Mouse (Mus musculus): ENCODE data around the gene Cers6. TPM values are rescaled to one million over a fixed set of nuclear protein-coding genes. Genes with fewer than 3 reads are reported as not detected.

Gene Cers6
- polyA plus RNA-seq, 1 experiment from 2014 or later, result 36.8 TPM

DNA sequence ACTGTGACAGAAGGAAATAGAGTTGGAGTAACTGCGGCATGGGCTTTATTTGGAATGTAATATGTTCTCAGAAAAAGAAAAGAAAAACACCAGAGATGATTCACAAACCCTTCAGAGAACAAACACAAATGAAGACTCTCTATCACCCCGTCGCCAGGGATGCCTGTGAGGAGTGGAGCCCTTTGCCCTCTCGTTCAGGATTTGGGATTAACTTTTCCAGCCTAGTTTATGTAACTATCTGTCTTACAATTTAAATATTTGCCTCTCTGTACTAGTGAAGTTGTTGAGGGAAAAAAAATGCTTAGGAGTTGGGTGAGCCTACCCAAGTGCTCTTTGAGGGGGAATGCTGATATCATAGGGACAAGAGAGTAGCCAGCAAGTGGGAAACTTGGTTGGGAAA, 71.4 kb downstream of the Cers6 start:
- H3K27ac ChIP-seq, result no peak overlapping the region
- 46% methylated on average over 4 of the region's 4 CpGs for WGBS

DNA sequence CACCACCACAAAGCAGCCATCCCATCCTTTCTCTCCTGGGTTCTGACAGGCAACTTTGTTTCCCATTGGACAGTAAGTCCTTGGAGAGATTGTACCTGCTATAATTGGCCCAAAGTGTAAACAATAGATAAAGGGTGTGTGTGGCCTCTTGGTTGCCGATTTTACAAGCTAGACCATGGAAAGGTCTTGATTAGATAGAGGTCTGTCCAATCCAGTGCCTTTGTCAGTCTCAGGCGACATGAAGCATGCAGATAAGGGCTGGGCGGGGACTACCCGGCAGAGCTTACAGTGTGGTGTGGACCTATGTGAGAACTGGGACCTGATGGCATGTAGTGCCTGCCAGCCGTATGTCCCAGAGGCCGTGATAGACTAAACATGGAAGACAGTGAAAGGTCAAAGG, 73.4 kb downstream of the Cers6 start:
- no peak for ATAC-seq (replicated peaks; ENCODE audit: low FRiP score)
- 89% methylated on average over 6 of the region's 6 CpGs for WGBS
- no peaks in the 10 kb centered on the region for H3K4me1 ChIP-seq
- no peak overlapping the region for H3K9ac ChIP-seq
- no peak overlapping the region for H3K4me2 ChIP-seq
- no peak overlapping the region for H3K27ac ChIP-seq
- H3K36me3 ChIP-seq, result peaks cover 17% of the 10 kb centered on the region
- H3K27me3 ChIP-seq, result no peaks in the 10 kb centered on the region
- no peaks in the 10 kb centered on the region for H3K9me3 ChIP-seq (replicated peaks)
- H3K4me3 ChIP-seq (replicated peaks), result no peak overlapping the region

More for the DNA sequence above, 71.4 kb downstream of the Cers6 start:
- ATAC-seq (replicated peaks; ENCODE audit: low FRiP score), result no peak
- Histone ChIP-seq H3K36me3 (peaks cover 13% of the 10 kb centered on the region), H3K9ac (no peak overlapping the region), H3K4me1 (no peaks in the 10 kb centered on the region), H3K4me3 (replicated peaks) (no peak overlapping the region), H3K9me3 (replicated peaks) (no peaks in the 10 kb centered on the region), H3K27me3 (no peaks in the 10 kb centered on the region), H3K4me2 (no peak overlapping the region)

DNA sequence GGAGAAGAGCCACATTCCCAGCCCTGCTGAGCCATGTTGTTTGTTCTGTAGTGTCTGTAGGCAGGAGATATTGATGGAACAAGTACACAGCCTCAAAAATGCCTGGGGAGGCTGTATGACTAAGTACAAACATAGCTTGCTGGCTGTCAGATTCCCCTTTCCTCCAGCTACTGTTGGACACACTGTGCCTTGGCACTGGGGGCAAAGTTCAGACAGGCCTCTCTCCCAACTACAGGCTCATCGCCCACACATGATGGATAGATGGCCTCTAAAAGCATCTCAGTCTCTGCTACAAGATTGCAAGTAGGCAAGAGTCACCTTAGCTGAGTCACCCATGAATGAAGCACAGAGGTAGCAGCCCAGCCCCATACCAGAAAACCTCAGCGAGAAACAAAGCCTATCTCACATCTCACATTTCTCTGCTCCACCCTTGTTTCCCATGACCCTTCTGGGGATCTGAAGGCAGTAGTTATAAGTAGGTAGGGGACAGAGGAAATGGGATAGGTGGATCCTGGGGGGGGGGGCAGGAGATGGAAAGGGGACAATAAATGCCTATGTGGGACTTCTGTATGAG, 74.6 kb downstream of the Cers6 start:
- Histone ChIP-seq H3K27ac (no peak overlapping the region), H3K4me1 (no peaks in the 10 kb centered on the region), H3K36me3 (peaks cover 17% of the 10 kb centered on the region), H3K9me3 (replicated peaks) (no peaks in the 10 kb centered on the region), H3K9ac (no peak overlapping the region), H3K4me3 (replicated peaks) (no peak overlapping the region), H3K4me2 (no peak overlapping the region), H3K27me3 (no peaks in the 10 kb centered on the region)
- 69% methylated on average over 2 of the region's 2 CpGs for WGBS
- no peak; the same call in 1 of the 2 replicates for ATAC-seq (replicated peaks; ENCODE audit: low FRiP score)

DNA sequence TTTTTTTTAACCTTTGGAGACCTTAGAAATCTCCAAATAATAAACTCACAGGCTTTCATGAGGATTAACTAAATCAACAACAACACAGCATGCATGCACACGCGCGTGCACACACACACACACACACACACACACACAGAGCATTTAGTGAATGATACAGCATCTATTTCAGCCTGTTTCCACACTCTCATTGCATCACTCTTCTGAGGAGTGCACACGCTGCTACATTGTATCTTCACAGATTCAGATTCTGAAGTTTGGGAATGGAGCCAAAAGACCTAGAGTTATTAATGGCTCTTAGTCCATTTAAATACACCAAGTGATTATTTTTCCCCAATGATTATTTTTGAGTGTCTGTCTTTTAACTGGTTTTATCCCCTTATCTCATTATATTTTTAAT, 75.5 kb downstream of the Cers6 start:
- Histone ChIP-seq H3K4me2 (no peak overlapping the region), H3K4me3 (replicated peaks) (no peak overlapping the region), H3K27ac (no peak overlapping the region), H3K9ac (no peak overlapping the region), H3K9me3 (replicated peaks) (0 out of 2 replicates have a peak, but pooled peaks cover 2% of the 10 kb centered on the region), H3K4me1 (no peaks in the 10 kb centered on the region), H3K27me3 (no peaks in the 10 kb centered on the region), H3K36me3 (peaks cover 17% of the 10 kb centered on the region)
- no peak for ATAC-seq (replicated peaks; ENCODE audit: low FRiP score)
- WGBS, result 93% methylated on average over 4 of the region's 4 CpGs

DNA sequence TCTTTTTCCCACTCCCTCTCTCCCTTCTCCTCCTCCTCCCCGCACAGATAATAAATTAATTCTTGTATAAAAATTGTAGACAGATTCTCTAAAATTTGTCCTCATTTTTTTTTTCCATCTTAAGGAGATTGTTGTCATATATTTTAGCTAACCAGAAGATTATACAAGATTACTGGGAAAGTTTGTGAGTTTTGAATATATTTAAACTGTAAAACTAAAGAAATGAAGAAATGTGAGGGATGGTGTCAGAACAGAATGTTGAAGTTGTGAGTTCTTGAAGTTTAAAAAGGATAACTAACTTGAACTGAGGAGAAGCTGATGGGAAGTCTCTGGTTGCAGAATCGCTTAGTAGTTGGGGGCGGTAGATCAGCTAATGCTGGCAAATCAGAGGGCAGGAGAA, 76.6 kb downstream of the Cers6 start:
- Histone ChIP-seq H3K27me3 (no peaks in the 10 kb centered on the region), H3K4me2 (no peak overlapping the region), H3K36me3 (peaks cover 17% of the 10 kb centered on the region), H3K27ac (no peak overlapping the region), H3K9me3 (replicated peaks) (0 out of 2 replicates have a peak, but pooled peaks cover 2% of the 10 kb centered on the region), H3K4me3 (replicated peaks) (no peak overlapping the region), H3K4me1 (no peaks in the 10 kb centered on the region), H3K9ac (no peak overlapping the region)
- WGBS, result 96% methylated on average over 3 of the region's 3 CpGs
- no peak for ATAC-seq (replicated peaks; ENCODE audit: low FRiP score)

DNA sequence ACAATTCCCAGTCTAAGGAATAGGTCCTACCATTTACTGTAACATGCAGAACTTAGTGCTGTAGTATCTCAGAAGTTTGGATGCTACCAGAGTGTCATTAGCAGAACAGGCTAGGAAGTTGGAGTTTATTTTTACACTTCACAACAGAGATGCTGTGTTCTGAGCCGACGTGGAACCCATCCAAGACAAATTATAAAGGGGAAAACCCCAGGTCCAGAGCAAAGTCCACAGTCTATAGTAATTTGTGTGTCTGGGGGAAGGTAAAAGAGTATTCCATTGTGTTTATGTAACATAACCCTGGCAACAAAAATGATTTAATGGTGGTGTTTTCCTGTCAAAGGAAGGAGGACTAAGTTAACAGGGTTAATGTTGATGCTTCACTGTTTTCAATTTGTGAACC, 83.7 kb downstream of the Cers6 start:
- Histone ChIP-seq H3K36me3 (0 out of 2 replicates have a peak, but pooled peaks cover 4% of the 10 kb centered on the region), H3K4me2 (no peak overlapping the region), H3K4me1 (peaks cover 10% of the 10 kb centered on the region), H3K27me3 (no peaks in the 10 kb centered on the region), H3K9ac (no peak overlapping the region), H3K4me3 (replicated peaks) (no peak overlapping the region), H3K9me3 (replicated peaks) (0 out of 2 replicates have a peak, but pooled peaks cover 2% of the 10 kb centered on the region), H3K27ac (0 out of 2 replicates have a peak overlapping the region, but pooled peaks have one; percentile 41)
- peak; percentile 80 for ATAC-seq (replicated peaks; ENCODE audit: low FRiP score)
- 32% methylated on average over 2 of the region's 2 CpGs for WGBS

DNA sequence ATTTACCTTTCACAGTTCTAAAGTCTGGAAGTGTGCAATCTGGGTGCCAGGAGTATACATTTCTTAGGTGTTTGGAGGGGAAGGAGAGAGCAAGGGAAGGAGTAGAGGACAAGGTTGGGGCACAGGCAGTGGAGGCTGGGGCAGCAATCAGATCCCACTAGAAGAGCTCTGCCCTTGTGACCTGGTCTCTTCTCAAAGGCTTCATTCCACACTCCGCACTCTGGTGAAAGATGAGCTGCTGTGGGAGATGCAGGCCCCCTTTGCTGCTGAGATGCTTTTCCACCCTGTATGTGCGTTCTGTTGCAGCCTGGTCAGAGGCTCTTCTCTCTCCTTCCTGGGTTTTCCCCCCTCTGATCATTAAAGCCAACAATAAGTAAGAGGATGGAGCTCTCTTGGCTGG, 84.7 kb downstream of the Cers6 start:
- peak; percentile 67; the same call in 1 of the 2 replicates for ATAC-seq (replicated peaks; ENCODE audit: low FRiP score)
- Histone ChIP-seq H3K36me3 (0 out of 2 replicates have a peak, but pooled peaks cover 4% of the 10 kb centered on the region), H3K9me3 (replicated peaks) (0 out of 2 replicates have a peak, but pooled peaks cover 2% of the 10 kb centered on the region), H3K4me1 (peaks cover 10% of the 10 kb centered on the region), H3K9ac (no peak overlapping the region), H3K4me3 (replicated peaks) (no peak overlapping the region), H3K27me3 (no peaks in the 10 kb centered on the region), H3K4me2 (no peak overlapping the region), H3K27ac (peak overlapping the region; percentile 27; the same call in 1 of the 2 replicates)
- WGBS, result 43% methylated on average over 2 of the region's 2 CpGs

DNA sequence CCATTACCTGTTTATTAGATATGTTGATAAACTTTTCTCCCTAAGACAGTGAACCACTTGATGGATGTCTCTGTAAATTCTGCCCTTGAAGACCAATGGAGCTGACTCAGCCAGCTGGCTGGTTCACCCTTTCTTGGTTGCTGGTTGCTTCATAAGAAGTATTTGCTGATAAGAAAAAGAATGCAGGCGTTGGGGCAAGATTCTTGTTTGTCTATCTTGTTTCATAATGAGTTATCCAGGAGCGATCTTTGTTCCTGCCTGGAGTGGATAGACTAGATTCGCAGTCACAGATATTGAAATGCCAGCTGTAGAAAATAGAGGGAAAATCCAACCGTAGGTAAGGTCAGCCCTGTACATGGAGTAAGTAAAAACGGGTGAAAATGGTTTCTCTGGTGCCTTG, 85.6 kb downstream of the Cers6 start:
- WGBS, result 86% methylated on average over 5 of the region's 5 CpGs
- Histone ChIP-seq H3K4me3 (replicated peaks) (no peak overlapping the region), H3K9ac (no peak overlapping the region), H3K27ac (no peak overlapping the region), H3K4me1 (peaks cover 10% of the 10 kb centered on the region), H3K36me3 (0 out of 2 replicates have a peak, but pooled peaks cover 8% of the 10 kb centered on the region), H3K9me3 (replicated peaks) (no peaks in the 10 kb centered on the region), H3K27me3 (no peaks in the 10 kb centered on the region), H3K4me2 (no peak overlapping the region)
- ATAC-seq (replicated peaks; ENCODE audit: low FRiP score), result no peak

DNA sequence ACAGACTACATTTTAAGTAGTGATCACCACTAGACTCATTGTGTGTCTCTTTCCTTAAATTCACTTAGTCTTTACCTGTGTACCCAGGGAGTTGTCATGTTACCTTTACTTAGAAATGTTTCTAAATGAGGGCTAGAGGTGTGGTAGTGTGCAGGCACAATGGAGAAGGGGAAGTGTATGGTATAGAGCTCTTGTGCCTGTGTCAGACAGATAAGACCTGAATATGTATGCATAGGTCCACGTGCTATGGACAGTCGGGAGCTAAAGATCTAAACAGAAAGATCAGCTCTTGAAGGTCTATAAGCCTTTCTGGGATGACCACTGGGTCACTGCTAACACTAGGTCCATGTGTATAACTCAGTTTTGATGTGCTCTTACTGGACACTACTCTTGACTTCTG, 87.9 kb downstream of the Cers6 start:
- H3K27ac ChIP-seq, result no peak overlapping the region
- H3K9me3 ChIP-seq (replicated peaks), result no peaks in the 10 kb centered on the region
- H3K4me2 ChIP-seq, result no peak overlapping the region
- no peak overlapping the region for H3K4me3 ChIP-seq (replicated peaks)
- 0 out of 2 replicates have a peak, but pooled peaks cover 8% of the 10 kb centered on the region for H3K36me3 ChIP-seq
- peaks cover 10% of the 10 kb centered on the region for H3K4me1 ChIP-seq
- WGBS, result 80% methylated on average over 2 of the region's 2 CpGs
- no peak overlapping the region for H3K9ac ChIP-seq
- ATAC-seq (replicated peaks; ENCODE audit: low FRiP score), result no peak
- no peaks in the 10 kb centered on the region for H3K27me3 ChIP-seq

DNA sequence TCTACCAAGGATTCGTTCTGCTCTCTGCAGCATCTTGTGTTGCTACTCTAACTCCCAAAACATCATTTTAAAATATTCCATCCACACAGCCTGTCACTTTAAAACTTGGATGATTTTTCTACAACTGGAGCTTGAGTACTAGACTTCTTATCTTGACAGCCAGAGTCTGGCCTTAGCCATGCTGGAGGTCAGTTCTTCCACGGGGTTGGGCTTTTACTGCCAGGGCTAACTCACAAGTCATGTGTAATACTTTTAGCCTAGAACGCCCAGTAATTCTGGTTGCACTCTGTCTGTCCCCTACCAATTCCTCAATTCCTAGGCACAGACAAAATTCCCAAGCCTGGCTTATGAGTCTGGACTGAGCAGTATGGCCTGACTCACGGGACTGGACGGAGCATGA, 88.5 kb downstream of the Cers6 start:
- WGBS, result 78% methylated on average over 5 of the region's 5 CpGs
- Histone ChIP-seq H3K36me3 (0 out of 2 replicates have a peak, but pooled peaks cover 8% of the 10 kb centered on the region), H3K9me3 (replicated peaks) (no peaks in the 10 kb centered on the region), H3K4me2 (no peak overlapping the region), H3K4me3 (replicated peaks) (no peak overlapping the region), H3K27ac (0 out of 2 replicates have a peak overlapping the region, but pooled peaks have one; percentile 18), H3K4me1 (peaks cover 10% of the 10 kb centered on the region), H3K9ac (no peak overlapping the region), H3K27me3 (no peaks in the 10 kb centered on the region)
- ATAC-seq (replicated peaks; ENCODE audit: low FRiP score), result no peak

DNA sequence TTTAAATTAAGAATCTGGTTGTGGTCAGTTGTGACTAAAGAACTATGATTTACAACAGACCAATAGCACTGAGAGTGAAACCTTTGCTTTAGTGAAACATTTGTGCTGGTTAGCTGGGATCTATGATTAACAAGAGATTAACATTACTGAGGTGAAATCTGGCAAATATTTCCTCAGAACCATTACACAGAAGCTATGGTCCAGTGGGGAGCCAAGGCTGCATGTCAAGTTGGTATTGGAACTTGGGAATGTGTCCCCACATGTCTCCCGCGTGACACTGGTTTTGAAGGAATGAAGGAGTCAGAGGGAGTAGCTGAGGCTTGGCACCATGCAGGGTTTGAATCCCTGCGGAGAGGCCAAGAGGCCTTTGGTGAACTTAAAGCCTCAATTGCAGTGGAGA, 90.5 kb downstream of the Cers6 start:
- Histone ChIP-seq H3K4me1 (0 out of 2 replicates have a peak, but pooled peaks cover under 1% of the 10 kb centered on the region), H3K9me3 (replicated peaks) (no peaks in the 10 kb centered on the region), H3K4me2 (no peak overlapping the region), H3K4me3 (replicated peaks) (no peak overlapping the region), H3K27ac (no peak overlapping the region), H3K36me3 (0 out of 2 replicates have a peak, but pooled peaks cover 8% of the 10 kb centered on the region), H3K9ac (no peak overlapping the region), H3K27me3 (no peaks in the 10 kb centered on the region)
- WGBS, result 95% methylated on average over 3 of the region's 3 CpGs
- no peak for ATAC-seq (replicated peaks; ENCODE audit: low FRiP score)

DNA sequence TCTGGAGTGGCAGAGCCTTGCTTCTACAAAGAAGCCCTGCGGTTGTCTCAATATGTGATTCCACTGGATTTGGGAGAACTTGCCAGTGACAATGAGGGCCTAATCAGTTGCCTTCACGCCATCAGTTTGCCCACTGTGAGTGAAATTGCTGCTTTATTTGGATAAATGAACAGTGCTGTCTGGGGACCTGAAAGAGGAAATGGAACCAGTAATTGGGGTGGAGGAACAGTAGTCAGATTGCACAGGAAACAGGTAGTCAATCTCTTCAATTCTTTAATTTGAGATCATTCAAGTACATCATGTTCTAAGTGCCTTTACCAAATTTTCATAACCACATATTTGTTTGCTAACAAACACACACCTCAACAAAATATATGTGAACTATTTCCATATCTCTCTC, 92.4 kb downstream of the Cers6 start:
- no peak overlapping the region for H3K4me2 ChIP-seq
- H3K36me3 ChIP-seq, result 0 out of 2 replicates have a peak, but pooled peaks cover 4% of the 10 kb centered on the region
- no peaks in the 10 kb centered on the region for H3K27me3 ChIP-seq
- no peak overlapping the region for H3K27ac ChIP-seq
- no peak overlapping the region for H3K9ac ChIP-seq
- H3K9me3 ChIP-seq (replicated peaks), result no peaks in the 10 kb centered on the region
- ATAC-seq (replicated peaks; ENCODE audit: low FRiP score), result no peak
- peaks cover 5% of the 10 kb centered on the region; the same call in 1 of the 2 replicates for H3K4me1 ChIP-seq
- H3K4me3 ChIP-seq (replicated peaks), result no peak overlapping the region
- WGBS, result 90% methylated on average over 2 of the region's 2 CpGs

Measured in kidney, embryonic 15.5 days (tissue).